Mouse (Mus musculus) kidney, adult 2 months (tissue): Measurements from ENCODE around the gene Tnfsf4. TPM values are rescaled to one million over a fixed set of nuclear protein-coding genes. Genes with fewer than 3 reads are reported as not detected.
A peak's percentile ranks its signal among the peaks of the same experiment; 100 is the strongest.

ENCODE experiments used
- DNase-seq: peaks from one replicate; pipeline ENCODE4 v3.0.0; 2021
- H3K27ac ChIP-seq: fragments of 200-500 bp; 2 replicates; pipeline ENCODE4 v1.5.1; 2012; ENCODE audit warnings: low read depth, low read length, control low read depth, inconsistent platforms; ENCODE audit not compliant: insufficient read depth
- H3K27me3 ChIP-seq: fragments of 200-500 bp; replicated peaks from 2 replicates; pipeline ENCODE4 v1.6.1; 2012; ENCODE audit warnings: mild to moderate bottlenecking, moderate library complexity, low read length, inconsistent platforms; ENCODE audit not compliant: control insufficient read depth, insufficient read depth
- H3K36me3 ChIP-seq: fragments of 200-500 bp; 2 replicates; pipeline ENCODE4 v1.6.1; 2012; ENCODE audit warnings: mild to moderate bottlenecking, moderate library complexity, low read length, inconsistent platforms; ENCODE audit not compliant: control insufficient read depth, insufficient read depth
- H3K4me1 ChIP-seq: fragments of 200-500 bp; 2 replicates; pipeline ENCODE4 v1.6.1; 2011; ENCODE audit warnings: low read length; ENCODE audit not compliant: control insufficient read depth, insufficient read depth
- H3K4me3 ChIP-seq: fragments of 200-500 bp; 2 replicates; pipeline ENCODE4 v1.5.1; 2011; ENCODE audit warnings: mild to moderate bottlenecking, low read depth, low read length, control low read depth; ENCODE audit not compliant: insufficient read depth
- CTCF ChIP-seq: fragments of 200-500 bp; conservative IDR thresholded peaks from 2 replicates; pipeline ENCODE4 v1.5.1; 2011; ENCODE audit warnings: low read depth, mild to moderate bottlenecking, control low read depth, low read length, moderate library complexity, mixed read lengths; ENCODE audit not compliant: insufficient read depth, insufficient read length
- POLR2A ChIP-seq: fragments of 200-500 bp; IDR thresholded peaks from one replicate; pipeline ENCODE4 v1.6.1; 2011; ENCODE audit warnings: low read depth, low read length, control low read depth
- WGBS: fragments of 180-500 bp; shearing (Covaris S2); methylation state at CpG from one replicate; pipeline ENCODE4 v1.1.7; 2018; 5-methylcytosine and 5-hydroxymethylcytosine counted together
- polyA plus RNA-seq: library from polyadenylated mRNA; depleted of rRNA; stranded (reverse); fragments of >200 nt; gene quantifications from 2 replicates; pipeline ENCODE4 v1.2.3, GENCODE M21; 2012

Gene Tnfsf4
- polyA plus RNA-seq, 1 experiment, result not detected

DNA sequence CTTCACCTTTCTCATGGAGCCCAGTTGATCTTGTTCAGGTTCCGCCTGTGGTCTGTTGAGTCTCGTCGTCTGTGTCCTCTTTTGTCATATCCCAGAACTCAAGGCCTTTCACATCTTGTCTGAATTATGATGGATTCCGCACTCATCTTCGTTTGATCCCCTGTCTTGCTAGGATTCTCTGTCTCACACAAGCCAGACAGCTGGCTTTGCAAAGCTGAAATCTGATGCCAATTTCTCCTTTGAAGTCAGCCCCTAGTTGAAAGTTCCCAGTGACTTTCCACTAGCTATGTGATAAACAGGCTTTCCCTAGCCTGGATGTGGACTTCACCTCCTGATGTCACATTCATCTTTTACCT lies 14.8 kb upstream of the Tnfsf4 start:
- H3K4me1 ChIP-seq, result peaks cover 4% of the 10 kb centered on the region; the same call in 1 of the 2 replicates
- no peaks in the 10 kb centered on the region; the same call in 1 of the 2 replicates for H3K27me3 ChIP-seq
- DNase-seq, result no peak
- no peak overlapping the region for H3K4me3 ChIP-seq
- H3K27ac ChIP-seq, result no peak overlapping the region
- H3K36me3 ChIP-seq, result no peaks in the 10 kb centered on the region
- TF ChIP-seq POLR2A (no peak), CTCF (no peak)
- WGBS, result 42% methylated on average over 5 of the region's 5 CpGs

DNA sequence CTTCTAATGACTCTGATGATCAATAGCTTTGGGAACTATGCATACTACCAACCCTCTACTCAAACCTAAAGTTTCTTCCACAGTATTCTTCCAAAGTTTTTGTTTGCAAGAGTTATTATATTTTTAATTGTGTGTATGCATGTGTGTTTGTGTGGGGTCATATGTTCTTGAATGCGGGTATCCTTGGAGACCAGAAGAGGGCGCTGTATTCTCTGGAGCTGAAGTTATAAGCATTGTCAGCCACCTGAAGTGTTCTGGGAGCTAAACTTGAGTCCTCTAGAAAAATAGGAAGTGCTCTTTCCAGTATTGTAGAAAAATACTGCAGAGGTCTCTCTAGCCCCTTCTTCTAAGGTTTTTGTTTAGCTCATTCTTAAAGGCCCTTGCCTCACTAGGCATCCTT lies 5.1 kb upstream of the Tnfsf4 start:
- Histone ChIP-seq H3K36me3 (no peaks in the 10 kb centered on the region), H3K4me3 (no peak overlapping the region), H3K27ac (no peak overlapping the region), H3K4me1 (no peaks in the 10 kb centered on the region), H3K27me3 (0 out of 2 replicates have a peak, but pooled peaks cover 1% of the 10 kb centered on the region)
- DNase-seq, result no peak
- 60% methylated on average over 2 of the region's 2 CpGs for WGBS
- TF ChIP-seq POLR2A, result no peak
- TF ChIP-seq CTCF, result no peak

DNA sequence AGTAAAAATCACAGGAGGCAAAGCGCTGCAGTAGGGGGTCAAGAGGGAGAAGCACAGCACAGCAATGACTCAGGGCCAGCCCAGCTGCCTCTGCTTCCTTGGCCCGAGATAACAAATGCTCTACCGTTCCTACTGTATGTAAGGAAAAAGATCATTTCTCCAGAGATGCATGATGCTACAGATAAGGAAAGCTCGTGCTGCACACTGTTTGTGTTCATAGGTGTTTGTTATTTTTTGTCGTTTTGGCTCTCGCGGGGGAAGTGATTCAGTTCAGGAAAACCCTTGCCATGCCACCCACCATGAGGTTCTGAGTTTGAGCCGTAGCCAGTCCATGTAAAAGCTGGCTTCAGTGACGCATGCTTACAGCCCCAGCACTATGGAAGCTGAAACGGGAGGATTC lies 2.3 kb upstream of the Tnfsf4 start:
- no peak for DNase-seq
- TF ChIP-seq POLR2A (no peak), CTCF (no peak)
- H3K36me3 ChIP-seq, result no peaks in the 10 kb centered on the region
- 77% methylated on average over 10 of the region's 10 CpGs for WGBS
- H3K27ac ChIP-seq, result no peak overlapping the region
- H3K27me3 ChIP-seq, result 0 out of 2 replicates have a peak, but pooled peaks cover 1% of the 10 kb centered on the region
- H3K4me1 ChIP-seq, result no peaks in the 10 kb centered on the region
- no peak overlapping the region for H3K4me3 ChIP-seq

DNA sequence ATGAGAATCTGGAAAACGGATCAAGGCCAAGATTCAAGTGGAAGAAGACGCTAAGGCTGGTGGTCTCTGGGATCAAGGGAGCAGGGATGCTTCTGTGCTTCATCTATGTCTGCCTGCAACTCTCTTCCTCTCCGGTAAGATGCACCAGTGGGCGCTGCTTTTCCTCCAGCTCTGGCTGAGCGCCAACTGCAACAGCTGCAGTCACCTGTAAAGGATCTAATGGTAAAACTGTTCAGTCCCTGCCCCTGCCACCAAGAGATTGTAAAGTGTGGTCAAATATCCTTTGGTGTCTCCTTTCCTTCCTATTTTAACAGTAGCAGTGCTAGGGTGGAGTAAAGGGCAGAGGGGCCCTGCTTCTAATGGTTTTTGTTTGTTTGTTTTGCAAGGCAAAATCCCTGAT lies 401 bp downstream of the Tnfsf4 start:
- 29% methylated on average over 5 of the region's 5 CpGs for WGBS
- Histone ChIP-seq H3K27me3 (0 out of 2 replicates have a peak, but pooled peaks cover 1% of the 10 kb centered on the region), H3K4me1 (no peaks in the 10 kb centered on the region), H3K4me3 (no peak overlapping the region), H3K36me3 (no peaks in the 10 kb centered on the region), H3K27ac (no peak overlapping the region)
- TF ChIP-seq POLR2A, result no peak
- TF ChIP-seq CTCF, result no peak
- no peak for DNase-seq

DNA sequence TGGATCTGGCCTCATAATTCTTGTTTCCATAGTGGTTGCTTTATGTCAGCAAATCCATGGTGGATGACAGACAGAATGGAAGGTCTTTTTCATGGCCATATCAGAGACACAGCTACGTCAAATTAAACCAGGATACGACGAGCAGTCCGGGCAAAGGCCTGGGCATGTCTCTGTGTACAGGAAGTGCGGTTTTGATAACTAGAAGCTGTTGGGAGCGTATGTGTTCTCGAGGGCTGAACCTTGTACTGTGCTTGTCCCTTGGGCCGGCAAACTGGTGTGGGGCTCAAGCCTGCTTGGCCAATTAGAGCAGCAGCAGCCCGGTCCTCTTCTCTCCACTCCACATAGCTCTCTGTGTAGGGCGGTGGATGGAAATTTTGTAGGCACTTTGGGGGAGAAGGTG lies 1.1 kb downstream of the Tnfsf4 start:
- no peak for DNase-seq
- 73% methylated on average over 10 of the region's 10 CpGs for WGBS

DNA sequence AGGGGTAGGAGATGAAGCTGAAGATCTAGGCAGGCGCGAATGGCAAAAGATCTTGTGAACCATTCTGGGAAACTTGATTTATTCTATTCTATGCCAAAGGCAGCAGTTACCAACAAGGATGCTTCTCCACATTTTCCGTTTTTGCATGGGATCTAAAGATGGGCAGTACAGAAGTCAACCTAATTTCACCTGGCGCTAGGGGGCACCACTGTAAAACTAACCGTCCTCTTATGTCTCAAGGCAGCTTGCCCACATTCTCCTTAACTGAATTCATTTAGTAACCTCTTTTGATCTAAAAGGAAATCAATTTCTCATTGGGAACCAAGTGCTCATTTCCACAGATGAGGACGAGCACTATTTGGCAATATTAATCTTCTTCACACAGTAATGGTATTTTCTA lies 4.9 kb downstream of the Tnfsf4 start:
- H3K36me3 ChIP-seq, result no peaks in the 10 kb centered on the region
- no peaks in the 10 kb centered on the region for H3K27me3 ChIP-seq
- H3K4me1 ChIP-seq, result no peaks in the 10 kb centered on the region
- no peak overlapping the region for H3K4me3 ChIP-seq
- TF ChIP-seq POLR2A (no peak), CTCF (peak; percentile 72)
- 28% methylated on average over 6 of the region's 6 CpGs for WGBS
- H3K27ac ChIP-seq, result no peak overlapping the region
- DNase-seq, result peak; percentile 72

More for the DNA sequence above, 1.1 kb downstream of the Tnfsf4 start:
- TF ChIP-seq CTCF, result no peak
- no peak for TF ChIP-seq POLR2A
- Histone ChIP-seq H3K36me3 (no peaks in the 10 kb centered on the region), H3K27ac (no peak overlapping the region), H3K4me3 (no peak overlapping the region), H3K4me1 (no peaks in the 10 kb centered on the region), H3K27me3 (0 out of 2 replicates have a peak, but pooled peaks cover 1% of the 10 kb centered on the region)

- H3K27ac ChIP-seq, result no peak overlapping the region
- 76% methylated on average over 2 of the region's 2 CpGs for WGBS
- H3K36me3 ChIP-seq, result no peaks in the 10 kb centered on the region
- no peaks in the 10 kb centered on the region for H3K4me1 ChIP-seq
- no peak for DNase-seq
- TF ChIP-seq CTCF, result no peak
- TF ChIP-seq POLR2A, result no peak
- no peak overlapping the region for H3K4me3 ChIP-seq
- no peaks in the 10 kb centered on the region for H3K27me3 ChIP-seq
Measured at GRCm38 (mm10) chr1:161403061-161403460, 7.9 kb downstream of the Tnfsf4 start.
